Mouse (Mus musculus) hindbrain, embryonic 15.5 days (tissue): ENCODE results near the gene Cldn9. TPM values are rescaled to one million over a fixed set of nuclear protein-coding genes. Genes with fewer than 3 reads are reported as not detected.

Experiments used
- ATAC-seq: fragments of 200-750 bp; cut with Nextera tagmentation; 2 replicates; pipeline ENCODE4 v1.8.0; 2017; ENCODE audit warnings: low read depth, moderate number of reproducible peaks, moderate TSS enrichment; ENCODE audit not compliant: low FRiP score
- H3K27ac ChIP-seq: fragments of 300-500 bp; sonication (generic); replicated peaks from 2 replicates; pipeline ENCODE4 v1.5.1; 2015; ENCODE audit warnings: mild to moderate bottlenecking, inconsistent platforms
- H3K27me3 ChIP-seq: fragments of 300-500 bp; sonication (generic); 2 replicates; pipeline ENCODE4 v1.6.1; 2015; ENCODE audit warnings: control low read depth, inconsistent platforms
- H3K36me3 ChIP-seq: fragments of 300-500 bp; sonication (generic); 2 replicates; pipeline ENCODE4 v1.6.1; 2015; ENCODE audit warnings: control low read depth, inconsistent platforms
- H3K4me1 ChIP-seq: fragments of 300-500 bp; sonication (generic); replicated peaks from 2 replicates; pipeline ENCODE4 v1.6.1; 2015; ENCODE audit warnings: control low read depth, inconsistent platforms
- H3K4me2 ChIP-seq: fragments of 300-500 bp; sonication (generic); 2 replicates; pipeline ENCODE4 v1.6.1; 2015; ENCODE audit warnings: moderate library complexity, mild to moderate bottlenecking, inconsistent platforms
- H3K4me3 ChIP-seq: fragments of 300-500 bp; sonication (generic); 2 replicates; pipeline ENCODE4 v1.5.1; 2015; ENCODE audit warnings: mild to moderate bottlenecking, inconsistent platforms
- H3K9ac ChIP-seq: fragments of 300-500 bp; sonication (generic); 2 replicates; pipeline ENCODE4 v1.6.1; 2015; ENCODE audit warnings: inconsistent platforms
- H3K9me3 ChIP-seq: fragments of 300-500 bp; sonication (generic); 2 replicates; pipeline ENCODE4 v1.6.1; 2016; ENCODE audit warnings: control low read depth, inconsistent platforms
- WGBS: fragments of 180-500 bp; shearing (Covaris S2); methylation state at CpG from one replicate; pipeline ENCODE4 v1.1.7; 2015; 5-methylcytosine and 5-hydroxymethylcytosine counted together
- polyA plus RNA-seq: library from polyadenylated mRNA; unstranded; fragments of >200 nt; fragmentation: Nextera tagmentation; extraction: Ambion mirVana; gene quantifications from 2 replicates; pipeline ENCODE4 v1.2.1, GENCODE M21; 2015

Cldn9 gene
- polyA plus RNA-seq, 1 experiment from 2014 or later, result 1.8 TPM

- no peaks in the 10 kb centered on the region for H3K36me3 ChIP-seq
- ATAC-seq, result peak; percentile 15; the same call in 1 of the 2 replicates
- no peaks in the 10 kb centered on the region for H3K9me3 ChIP-seq
- no peak within 1 kb of the TSS for H3K27ac ChIP-seq
- H3K27me3 ChIP-seq, result peaks cover 65% of the 10 kb centered on the region
- peak within 1 kb of the TSS; percentile 48 for H3K4me3 ChIP-seq
- H3K9ac ChIP-seq, result peak within 1 kb of the TSS; percentile 50
- under 1% methylated on average over 34 of the region's 34 CpGs for WGBS
- peak within 1 kb of the TSS; percentile 94 for H3K4me2 ChIP-seq
- peaks cover 52% of the 10 kb centered on the region for H3K4me1 ChIP-seq
Measured at GRCm38 (mm10) chr17:23677236-23677679, 6.6 kb downstream of the Cldn9 start, which contains the start of gene Tnfrsf12a. Tnfrsf12a (minus strand) TSS chr17:23677468.

DNA sequence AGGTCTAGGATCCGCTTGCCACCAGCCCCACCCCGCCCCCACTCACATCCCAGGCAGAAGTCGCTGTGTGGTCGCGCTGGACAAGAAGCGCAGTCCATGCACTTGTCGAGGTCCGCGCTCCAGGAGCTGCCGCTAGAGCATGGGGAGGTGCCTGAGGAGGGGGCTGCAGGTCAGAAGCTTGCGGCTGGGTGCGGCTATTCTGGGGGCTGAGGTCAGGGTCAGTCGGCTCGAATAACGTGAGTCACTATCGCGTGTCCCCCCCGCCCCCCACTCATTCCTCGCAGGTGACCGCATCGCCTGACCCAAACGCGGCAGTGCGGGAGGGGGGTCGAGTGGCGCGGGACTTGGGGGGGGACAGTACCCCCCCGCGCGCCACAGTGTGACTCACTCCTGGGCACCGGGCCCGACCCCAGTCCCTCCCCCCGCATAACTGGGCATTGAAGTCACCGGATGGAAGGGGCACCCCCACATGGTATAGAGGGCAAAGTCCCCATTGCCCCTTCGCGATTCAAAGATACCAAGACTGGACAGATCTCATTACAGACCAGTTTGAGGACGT, 7.3 kb downstream of the Cldn9 start:
- under 1% methylated on average over 37 of the region's 37 CpGs for WGBS
- peaks cover 57% of the 10 kb centered on the region for H3K4me1 ChIP-seq

DNA sequence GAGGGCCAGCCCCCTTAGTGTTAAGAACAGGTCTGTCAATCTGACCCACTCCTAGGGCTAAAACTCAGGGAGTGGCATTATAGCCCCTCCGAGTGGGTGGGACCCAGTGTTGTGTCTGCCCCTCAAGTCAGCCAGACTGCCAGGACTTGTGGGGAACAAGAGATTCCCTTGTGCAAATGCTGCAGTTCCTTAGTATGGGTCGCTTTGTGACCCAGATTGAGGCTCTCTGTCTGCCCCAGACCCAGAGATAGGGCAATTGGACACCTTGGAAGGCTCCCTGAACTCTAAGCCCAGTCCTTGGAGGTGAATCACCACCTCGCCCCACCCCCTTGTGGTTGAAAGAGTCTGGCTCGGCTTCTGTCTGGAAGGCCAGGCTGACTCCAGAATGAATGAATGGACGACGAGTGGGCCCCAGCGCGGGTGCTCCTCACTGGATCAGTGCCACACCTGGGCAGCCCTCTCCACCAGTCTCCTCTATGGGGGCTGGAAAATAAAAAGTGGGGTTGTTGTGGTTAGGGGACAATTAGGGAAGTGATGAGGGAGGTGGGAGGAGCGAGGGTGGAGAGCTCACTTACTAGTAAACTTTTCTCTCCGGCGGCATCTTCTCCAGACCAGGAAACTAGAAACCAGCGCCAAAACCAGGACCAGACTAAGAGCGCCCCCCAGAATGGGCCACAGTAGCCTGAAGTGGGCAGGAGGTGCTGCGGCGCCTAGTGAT, 8.1 kb downstream of the Cldn9 start:
- Histone ChIP-seq H3K27ac (no peak overlapping the region), H3K9me3 (no peaks in the 10 kb centered on the region), H3K4me1 (peaks cover 57% of the 10 kb centered on the region), H3K9ac (no peak overlapping the region), H3K4me3 (peak overlapping the region; percentile 48), H3K36me3 (no peaks in the 10 kb centered on the region), H3K4me2 (peak overlapping the region; percentile 94), H3K27me3 (peaks cover 50% of the 10 kb centered on the region)
- ATAC-seq, result no peak
- WGBS, result 16% methylated on average over 15 of the region's 15 CpGs

More for the DNA sequence above, 7.3 kb downstream of the Cldn9 start:
- no peak for ATAC-seq
- Histone ChIP-seq H3K9me3 (no peaks in the 10 kb centered on the region), H3K27ac (no peak overlapping the region), H3K9ac (peak overlapping the region; percentile 50), H3K27me3 (peaks cover 59% of the 10 kb centered on the region), H3K36me3 (no peaks in the 10 kb centered on the region), H3K4me2 (peak overlapping the region; percentile 94), H3K4me3 (peak overlapping the region; percentile 48)

- 46% methylated on average over 5 of the region's 5 CpGs for WGBS
- Histone ChIP-seq H3K27me3 (peaks cover 44% of the 10 kb centered on the region), H3K4me2 (peak overlapping the region; percentile 71), H3K4me3 (no peak overlapping the region), H3K4me1 (peaks cover 57% of the 10 kb centered on the region), H3K36me3 (no peaks in the 10 kb centered on the region), H3K9me3 (no peaks in the 10 kb centered on the region), H3K9ac (no peak overlapping the region), H3K27ac (no peak overlapping the region)
- no peak for ATAC-seq
Measured at GRCm38 (mm10) chr17:23675127-23675526, 8.7 kb downstream of the Cldn9 start.

- Histone ChIP-seq H3K27ac (no peak overlapping the region), H3K4me1 (peaks cover 55% of the 10 kb centered on the region), H3K9me3 (no peaks in the 10 kb centered on the region), H3K9ac (peak overlapping the region; percentile 67), H3K36me3 (0 out of 2 replicates have a peak, but pooled peaks cover 3% of the 10 kb centered on the region), H3K4me3 (peak overlapping the region; percentile 67), H3K27me3 (peaks cover 37% of the 10 kb centered on the region), H3K4me2 (peak overlapping the region; percentile 71)
- ATAC-seq, result peak; percentile 1; the same call in 1 of the 2 replicates
- 48% methylated on average over 9 of the region's 9 CpGs for WGBS
Measured at GRCm38 (mm10) chr17:23674271-23674952, 9.4 kb downstream of the Cldn9 start.

GRCm38 (mm10) chr17:23673424-23674073, 10.3 kb downstream of the Cldn9 start, which contains the start of the genes Hcfc1r1 and Thoc6:
Hcfc1r1 (plus strand) TSS chr17:23673596.
Thoc6 (minus strand) TSS chr17:23673882.
- peaks cover 29% of the 10 kb centered on the region for H3K27me3 ChIP-seq
- H3K27ac ChIP-seq, result peak within 1 kb of the TSS; percentile 92
- ATAC-seq, result peak; percentile 94
- H3K36me3 ChIP-seq, result 0 out of 2 replicates have a peak, but pooled peaks cover 7% of the 10 kb centered on the region
- H3K4me1 ChIP-seq, result peaks cover 52% of the 10 kb centered on the region
- no peaks in the 10 kb centered on the region for H3K9me3 ChIP-seq
- peak within 1 kb of the TSS; percentile 67 for H3K4me3 ChIP-seq
- H3K4me2 ChIP-seq, result peak within 1 kb of the TSS; percentile 71
- peak within 1 kb of the TSS; percentile 67 for H3K9ac ChIP-seq
- under 1% methylated on average over 45 of the region's 45 CpGs for WGBS

- H3K9me3 ChIP-seq, result no peaks in the 10 kb centered on the region
- peaks cover 22% of the 10 kb centered on the region for H3K27me3 ChIP-seq
- peaks cover 51% of the 10 kb centered on the region for H3K4me1 ChIP-seq
- 81% methylated on average over 3 of the region's 3 CpGs for WGBS
- peak overlapping the region; percentile 71 for H3K4me2 ChIP-seq
- peak overlapping the region; percentile 67 for H3K4me3 ChIP-seq
- no peak overlapping the region; the same call in 1 of the 2 replicates for H3K27ac ChIP-seq
- 0 out of 2 replicates have a peak, but pooled peaks cover 7% of the 10 kb centered on the region for H3K36me3 ChIP-seq
- no peak for ATAC-seq
- H3K9ac ChIP-seq, result peak overlapping the region; percentile 67
Measured at GRCm38 (mm10) chr17:23672761-23673160, 11.1 kb downstream of the Cldn9 start.

- no peak overlapping the region for H3K4me3 ChIP-seq
- H3K27ac ChIP-seq, result no peak overlapping the region
- no peaks in the 10 kb centered on the region for H3K9me3 ChIP-seq
- WGBS, result 94% methylated on average over 3 of the region's 3 CpGs
- no peak overlapping the region for H3K9ac ChIP-seq
- H3K4me2 ChIP-seq, result no peak overlapping the region
- no peak for ATAC-seq
- H3K36me3 ChIP-seq, result peaks cover 7% of the 10 kb centered on the region; the same call in 1 of the 2 replicates
- peaks cover 16% of the 10 kb centered on the region for H3K27me3 ChIP-seq
- H3K4me1 ChIP-seq, result peaks cover 38% of the 10 kb centered on the region
Measured at GRCm38 (mm10) chr17:23671519-23671918, 12.3 kb downstream of the Cldn9 start.

- Histone ChIP-seq H3K9ac (no peak overlapping the region), H3K27ac (no peak overlapping the region), H3K9me3 (no peaks in the 10 kb centered on the region), H3K4me3 (no peak overlapping the region), H3K36me3 (peaks cover 7% of the 10 kb centered on the region; the same call in 1 of the 2 replicates), H3K4me1 (peaks cover 29% of the 10 kb centered on the region), H3K4me2 (no peak overlapping the region), H3K27me3 (peaks cover 7% of the 10 kb centered on the region)
- no peak for ATAC-seq
- WGBS, result 93% methylated on average over 7 of the region's 7 CpGs
Measured at GRCm38 (mm10) chr17:23670516-23671074, 13.2 kb downstream of the Cldn9 start.

DNA sequence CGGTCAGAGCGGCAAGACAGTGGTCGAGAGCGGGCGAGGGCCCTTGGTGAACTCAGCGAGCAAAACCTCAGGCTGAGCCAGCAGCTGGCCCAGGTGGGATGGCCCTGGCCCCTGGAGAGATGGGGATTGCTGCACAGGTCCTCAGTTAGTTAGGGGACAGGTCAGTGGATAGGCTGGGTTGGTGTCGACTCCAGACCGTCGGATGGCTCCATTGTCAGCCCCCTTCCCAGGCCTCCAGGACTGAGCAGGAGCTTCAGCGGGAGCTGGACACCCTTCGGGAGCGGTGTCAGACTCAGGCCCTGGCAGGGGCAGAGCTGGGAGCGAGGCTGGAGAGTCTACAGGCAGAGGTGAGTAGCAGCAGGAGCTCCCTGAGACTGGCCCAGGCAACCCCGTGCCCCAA, 18.3 kb downstream of the Cldn9 start:
- no peak overlapping the region for H3K9ac ChIP-seq
- H3K4me2 ChIP-seq, result no peak overlapping the region
- no peak overlapping the region for H3K4me3 ChIP-seq
- H3K27ac ChIP-seq, result no peak overlapping the region
- H3K36me3 ChIP-seq, result peaks cover 7% of the 10 kb centered on the region; the same call in 1 of the 2 replicates
- no peaks in the 10 kb centered on the region for H3K9me3 ChIP-seq
- peaks cover 2% of the 10 kb centered on the region; the same call in 1 of the 2 replicates for H3K4me1 ChIP-seq
- 0 out of 2 replicates have a peak, but pooled peaks have one; percentile 17 for ATAC-seq
- H3K27me3 ChIP-seq, result peaks cover 28% of the 10 kb centered on the region
- 82% methylated on average over 14 of the region's 14 CpGs for WGBS

DNA sequence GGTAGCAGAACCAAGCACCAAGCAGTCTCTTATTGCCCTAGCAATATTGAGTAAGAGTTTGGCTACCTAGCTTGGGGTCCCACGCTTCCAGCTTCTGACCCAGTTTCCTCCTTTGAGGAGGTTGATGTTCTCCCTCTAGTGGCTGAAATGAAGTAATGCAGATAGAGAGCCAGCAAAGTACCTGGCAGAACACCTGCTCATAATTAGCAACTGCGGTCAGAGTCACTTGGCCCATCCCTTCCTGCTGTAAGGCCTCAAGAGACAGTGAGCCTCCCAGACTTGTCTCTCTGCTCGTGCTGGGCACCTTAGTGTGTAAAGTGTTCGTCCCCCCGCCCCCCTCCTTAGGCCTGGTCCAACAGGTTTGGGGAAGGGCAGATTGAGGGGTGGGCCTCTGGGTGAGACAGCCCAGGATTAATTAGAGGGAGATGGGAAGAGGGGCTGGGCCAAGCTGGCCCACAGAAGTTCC, 19.2 kb downstream of the Cldn9 start:
- Histone ChIP-seq H3K36me3 (peaks cover 6% of the 10 kb centered on the region; the same call in 1 of the 2 replicates), H3K9ac (no peak overlapping the region), H3K4me3 (no peak overlapping the region), H3K27ac (no peak overlapping the region), H3K4me1 (peaks cover 6% of the 10 kb centered on the region; the same call in 1 of the 2 replicates), H3K27me3 (peaks cover 38% of the 10 kb centered on the region), H3K4me2 (no peak overlapping the region), H3K9me3 (no peaks in the 10 kb centered on the region)
- WGBS, result 15% methylated on average over 5 of the region's 5 CpGs
- peak; percentile 32; the same call in 1 of the 2 replicates for ATAC-seq
